Mouse (Mus musculus): Measurements from ENCODE around the gene Eogt. TPM values are rescaled to one million over a fixed set of nuclear protein-coding genes. Genes with fewer than 3 reads are reported as not detected.

The Eogt gene
- polyA plus RNA-seq, 1 experiment from 2014 or later: 14.9 TPM

DNA sequence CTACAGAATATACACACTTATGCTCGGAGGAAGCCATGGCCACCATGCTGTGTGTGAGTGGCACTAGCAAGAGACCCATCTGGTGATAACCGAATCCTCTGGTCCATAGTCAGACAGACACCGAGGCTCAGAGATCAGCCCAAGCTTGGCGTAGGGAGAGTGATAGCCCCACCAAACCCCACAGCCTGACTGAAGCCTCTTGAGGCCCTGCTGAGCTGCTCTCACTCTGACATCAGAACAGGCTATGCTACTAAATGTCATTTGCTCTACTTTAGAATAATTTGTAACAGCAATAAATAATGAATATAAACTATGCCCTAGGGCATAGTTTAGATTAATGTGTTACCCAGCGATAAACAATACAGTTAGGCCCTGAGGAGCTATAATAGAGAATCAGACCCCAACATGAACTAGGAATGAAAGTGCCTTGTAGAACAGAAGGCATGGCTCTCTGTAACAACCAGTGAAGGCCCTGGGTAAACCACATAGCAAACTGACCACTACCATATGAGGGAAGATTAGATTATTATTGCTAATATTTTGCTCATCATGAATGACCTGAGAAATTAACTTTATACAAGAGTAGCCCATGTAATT is 16.2 kb downstream of the Eogt start:
- no peak overlapping the region for H3K27ac ChIP-seq
- H3K9me3 ChIP-seq: no peaks in the 10 kb centered on the region
- no peak for ATAC-seq (ENCODE audit: insufficient number of reproducible peaks, low FRiP score, low TSS enrichment, low read depth)
- no peak overlapping the region for H3K4me2 ChIP-seq
- H3K4me3 ChIP-seq: no peak overlapping the region
- H3K4me1 ChIP-seq: no peaks in the 10 kb centered on the region
- 71% methylated on average over 5 of the region's 5 CpGs for WGBS
- peaks cover 11% of the 10 kb centered on the region for H3K36me3 ChIP-seq
- no peak overlapping the region for H3K9ac ChIP-seq
- no peaks in the 10 kb centered on the region for H3K27me3 ChIP-seq

DNA sequence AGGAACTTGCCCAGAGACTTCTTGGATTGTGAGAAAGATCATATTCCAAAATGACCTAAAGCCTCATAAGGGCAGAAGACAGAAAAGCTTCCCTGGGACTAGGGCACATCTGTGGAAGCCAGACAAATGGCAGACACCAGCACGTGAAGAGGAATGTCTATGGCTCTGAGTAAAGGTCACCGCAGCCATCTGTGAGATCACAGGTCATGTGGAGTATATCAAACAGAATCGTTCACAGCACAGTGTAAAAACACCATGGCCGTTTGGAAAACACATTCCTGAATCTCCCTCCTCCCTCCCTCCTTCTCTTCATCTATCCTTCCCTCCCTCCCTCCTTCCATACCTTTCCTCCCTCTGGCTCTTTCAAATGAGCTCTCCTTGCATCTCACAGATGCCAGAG is 17.2 kb downstream of the Eogt start:
- Histone ChIP-seq H3K4me2 (no peak overlapping the region), H3K4me1 (no peaks in the 10 kb centered on the region), H3K36me3 (peaks cover 11% of the 10 kb centered on the region), H3K27ac (no peak overlapping the region), H3K9me3 (no peaks in the 10 kb centered on the region), H3K4me3 (no peak overlapping the region), H3K27me3 (no peaks in the 10 kb centered on the region), H3K9ac (no peak overlapping the region)
- WGBS: 29% methylated on average over 4 of the region's 4 CpGs
- ATAC-seq (ENCODE audit: insufficient number of reproducible peaks, low FRiP score, low TSS enrichment, low read depth): no peak

GRCm38 (mm10) chr6:97130979-97131378 is 18.0 kb downstream of the Eogt start:
- no peak overlapping the region for H3K9ac ChIP-seq
- ATAC-seq (ENCODE audit: insufficient number of reproducible peaks, low FRiP score, low TSS enrichment, low read depth): no peak
- no peaks in the 10 kb centered on the region for H3K9me3 ChIP-seq
- no peaks in the 10 kb centered on the region for H3K27me3 ChIP-seq
- H3K4me1 ChIP-seq: no peaks in the 10 kb centered on the region
- H3K27ac ChIP-seq: no peak overlapping the region
- WGBS: 65% methylated on average over 5 of the region's 5 CpGs
- H3K4me3 ChIP-seq: no peak overlapping the region
- no peak overlapping the region for H3K4me2 ChIP-seq
- H3K36me3 ChIP-seq: peaks cover 12% of the 10 kb centered on the region

DNA sequence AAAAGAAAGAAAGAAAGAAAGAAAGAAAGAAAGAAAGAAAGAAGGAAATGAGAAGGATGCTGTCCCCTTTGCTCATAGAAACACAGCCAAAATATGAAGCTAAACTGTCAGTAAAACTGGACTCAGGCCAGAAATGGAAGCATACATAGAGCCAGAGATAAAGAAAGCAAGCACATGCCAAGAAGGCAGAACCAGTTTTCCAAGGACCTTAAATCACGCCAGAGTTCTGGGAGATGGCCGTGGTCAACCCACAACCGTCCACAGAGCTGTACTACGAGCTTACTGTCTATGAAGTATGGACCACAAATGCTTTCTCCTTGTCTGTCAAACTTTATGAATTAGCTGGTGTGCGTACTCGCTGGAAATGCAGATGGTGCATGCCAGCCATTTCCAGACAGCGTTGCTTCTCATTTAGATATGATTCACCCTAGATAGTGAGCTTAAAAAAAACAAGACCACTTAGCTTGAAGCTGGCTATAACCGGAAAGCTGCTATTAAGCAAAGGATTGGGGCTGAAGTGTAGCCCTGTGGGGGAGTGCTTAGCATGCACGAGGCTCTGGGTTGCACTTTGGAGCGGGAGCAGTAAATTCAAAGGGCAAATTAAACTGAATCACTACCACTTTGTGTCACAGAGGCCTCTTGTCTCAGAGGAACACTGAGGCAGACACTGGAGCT is 24.5 kb downstream of the Eogt start:
- Histone ChIP-seq H3K27me3 (no peaks in the 10 kb centered on the region), H3K9ac (no peak overlapping the region), H3K4me3 (no peak overlapping the region), H3K36me3 (peaks cover 21% of the 10 kb centered on the region), H3K4me1 (no peaks in the 10 kb centered on the region), H3K4me2 (no peak overlapping the region), H3K9me3 (no peaks in the 10 kb centered on the region), H3K27ac (0 out of 2 replicates have a peak overlapping the region, but pooled peaks have one; percentile 9)
- 68% methylated on average over 10 of the region's 10 CpGs for WGBS
- ATAC-seq (ENCODE audit: insufficient number of reproducible peaks, low FRiP score, low TSS enrichment, low read depth): no peak

DNA sequence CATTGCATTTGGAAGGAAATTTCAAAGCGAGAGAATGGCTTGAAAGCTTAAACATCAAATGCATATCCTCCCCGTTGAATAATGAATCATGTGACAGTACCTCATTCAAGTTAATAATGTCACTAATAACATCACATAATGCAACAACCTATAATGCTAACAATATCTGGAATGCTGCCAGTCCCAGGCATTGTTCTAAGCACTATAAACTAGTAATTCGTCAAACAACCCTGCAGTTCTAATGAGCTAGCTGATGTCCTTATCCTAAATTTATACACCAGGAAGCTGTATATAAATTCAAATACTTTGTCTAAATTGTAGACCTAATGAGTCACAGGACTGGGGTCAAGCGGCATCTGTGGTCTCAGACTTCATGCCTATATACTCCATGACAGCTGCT is 28.1 kb downstream of the Eogt start:
- H3K4me1 ChIP-seq: no peaks in the 10 kb centered on the region
- ATAC-seq (ENCODE audit: insufficient number of reproducible peaks, low FRiP score, low TSS enrichment, low read depth): no peak
- peaks cover 29% of the 10 kb centered on the region for H3K36me3 ChIP-seq
- H3K27me3 ChIP-seq: no peaks in the 10 kb centered on the region
- no peak overlapping the region for H3K9ac ChIP-seq
- 54% methylated on average over 4 of the region's 4 CpGs for WGBS
- H3K9me3 ChIP-seq: no peaks in the 10 kb centered on the region
- no peak overlapping the region for H3K4me3 ChIP-seq
- H3K4me2 ChIP-seq: no peak overlapping the region
- no peak overlapping the region for H3K27ac ChIP-seq

- H3K4me3 ChIP-seq: no peak overlapping the region
- H3K4me2 ChIP-seq: no peak overlapping the region
- no peaks in the 10 kb centered on the region for H3K4me1 ChIP-seq
- WGBS: 59% methylated on average over 3 of the region's 3 CpGs
- no peaks in the 10 kb centered on the region for H3K27me3 ChIP-seq
- H3K36me3 ChIP-seq: peaks cover 32% of the 10 kb centered on the region
- no peak overlapping the region for H3K9ac ChIP-seq
- ATAC-seq (ENCODE audit: insufficient number of reproducible peaks, low FRiP score, low TSS enrichment, low read depth): no peak
- no peaks in the 10 kb centered on the region for H3K9me3 ChIP-seq
- no peak overlapping the region for H3K27ac ChIP-seq
These were observed 30.7 kb downstream of the Eogt start for GRCm38 (mm10) chr6:97118327-97118726.

DNA sequence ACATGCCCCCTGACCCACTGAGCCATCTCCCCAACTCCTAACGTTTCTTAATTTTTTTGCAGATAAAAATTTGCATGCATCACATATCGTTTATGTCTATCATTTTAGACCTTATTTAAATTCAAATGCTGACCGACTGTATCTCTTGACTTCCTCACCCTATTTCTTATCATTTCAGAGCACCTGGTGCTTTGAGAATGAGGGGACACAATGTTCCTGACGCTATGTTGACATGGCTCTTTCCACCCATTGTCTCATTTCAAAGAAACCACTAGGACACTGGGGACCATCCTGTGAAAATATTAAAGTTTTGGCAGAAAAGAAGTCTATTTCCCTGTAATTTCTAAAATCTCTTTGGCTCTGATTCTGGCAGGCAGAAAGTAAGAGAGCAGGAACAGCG is 32.1 kb downstream of the Eogt start:
- 88% methylated on average over 5 of the region's 5 CpGs for WGBS
- H3K9ac ChIP-seq: no peak overlapping the region
- no peak overlapping the region for H3K27ac ChIP-seq
- no peaks in the 10 kb centered on the region for H3K27me3 ChIP-seq
- H3K4me3 ChIP-seq: no peak overlapping the region
- H3K9me3 ChIP-seq: no peaks in the 10 kb centered on the region
- H3K4me2 ChIP-seq: no peak overlapping the region
- H3K4me1 ChIP-seq: no peaks in the 10 kb centered on the region
- H3K36me3 ChIP-seq: peaks cover 38% of the 10 kb centered on the region
- ATAC-seq (ENCODE audit: insufficient number of reproducible peaks, low FRiP score, low TSS enrichment, low read depth): no peak

GRCm38 (mm10) chr6:97114821-97115220 is 34.2 kb downstream of the Eogt start:
- H3K36me3 ChIP-seq: peaks cover 40% of the 10 kb centered on the region
- H3K4me3 ChIP-seq: no peak overlapping the region
- no peak overlapping the region for H3K9ac ChIP-seq
- H3K27ac ChIP-seq: no peak overlapping the region
- H3K4me1 ChIP-seq: no peaks in the 10 kb centered on the region
- H3K9me3 ChIP-seq: no peaks in the 10 kb centered on the region
- no peak for ATAC-seq (ENCODE audit: insufficient number of reproducible peaks, low FRiP score, low TSS enrichment, low read depth)
- H3K4me2 ChIP-seq: no peak overlapping the region
- 62% methylated on average over 3 of the region's 3 CpGs for WGBS
- no peaks in the 10 kb centered on the region for H3K27me3 ChIP-seq

DNA sequence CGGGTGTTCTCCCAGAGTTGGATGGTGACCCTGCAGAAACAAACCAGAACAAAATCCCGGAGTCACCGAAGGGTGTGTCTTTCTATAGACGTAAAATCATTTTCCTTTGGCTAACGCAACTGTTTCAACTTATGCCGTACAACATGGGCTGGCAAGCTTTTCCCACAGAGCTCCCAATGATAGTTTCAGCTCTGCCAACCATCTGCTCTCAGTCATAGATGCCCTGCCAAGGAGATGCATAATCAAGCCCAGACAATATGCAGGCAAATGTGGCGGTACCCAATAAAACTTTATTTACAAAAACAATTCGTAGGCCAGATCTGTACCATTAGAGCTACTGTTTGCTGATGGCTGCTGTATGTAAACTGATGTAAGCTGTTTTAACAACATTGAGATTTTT is 36.8 kb downstream of the Eogt start:
- Histone ChIP-seq H3K4me2 (no peak overlapping the region), H3K27ac (no peak overlapping the region), H3K4me1 (no peaks in the 10 kb centered on the region), H3K9ac (no peak overlapping the region), H3K9me3 (no peaks in the 10 kb centered on the region), H3K4me3 (no peak overlapping the region), H3K27me3 (no peaks in the 10 kb centered on the region), H3K36me3 (peaks cover 27% of the 10 kb centered on the region)
- no peak for ATAC-seq (ENCODE audit: insufficient number of reproducible peaks, low FRiP score, low TSS enrichment, low read depth)
- 76% methylated on average over 8 of the region's 8 CpGs for WGBS

GRCm38 (mm10) chr6:97106777-97107176 is 42.2 kb downstream of the Eogt start:
- Histone ChIP-seq H3K9me3 (no peaks in the 10 kb centered on the region), H3K4me2 (no peak overlapping the region), H3K27ac (no peak overlapping the region), H3K4me1 (no peaks in the 10 kb centered on the region), H3K9ac (no peak overlapping the region), H3K36me3 (peaks cover 4% of the 10 kb centered on the region), H3K4me3 (no peak overlapping the region), H3K27me3 (peaks cover 7% of the 10 kb centered on the region; the same call in 1 of the 2 replicates)
- 17% methylated on average over 2 of the region's 2 CpGs for WGBS
- no peak for ATAC-seq (ENCODE audit: insufficient number of reproducible peaks, low FRiP score, low TSS enrichment, low read depth)

DNA sequence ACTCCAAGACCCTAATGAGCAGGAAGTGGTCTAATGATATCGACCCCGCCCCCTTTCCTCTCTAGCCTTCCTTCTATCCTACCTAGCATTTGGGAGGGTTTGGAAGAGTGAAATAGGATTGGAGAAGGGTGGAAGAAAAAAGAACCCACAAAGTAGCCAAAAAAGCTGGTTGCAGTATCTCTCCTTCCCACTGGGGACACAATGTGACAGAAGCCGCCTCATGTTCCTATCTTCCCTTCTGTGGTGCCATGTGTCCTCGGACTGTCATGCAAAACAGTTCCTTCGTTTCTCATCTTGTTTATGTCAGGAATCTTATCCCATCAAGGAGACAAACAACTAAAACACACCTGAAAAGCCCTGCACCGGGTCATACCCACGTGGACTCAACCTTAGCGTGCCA is 42.9 kb downstream of the Eogt start:
- no peak for ATAC-seq (ENCODE audit: insufficient number of reproducible peaks, low FRiP score, low TSS enrichment, low read depth)
- Histone ChIP-seq H3K27ac (no peak overlapping the region), H3K4me2 (no peak overlapping the region), H3K27me3 (peaks cover 7% of the 10 kb centered on the region; the same call in 1 of the 2 replicates), H3K9me3 (no peaks in the 10 kb centered on the region), H3K4me3 (no peak overlapping the region), H3K9ac (no peak overlapping the region), H3K36me3 (no peaks in the 10 kb centered on the region), H3K4me1 (no peaks in the 10 kb centered on the region; the same call in 1 of the 2 replicates)
- 80% methylated on average over 8 of the region's 8 CpGs for WGBS

DNA sequence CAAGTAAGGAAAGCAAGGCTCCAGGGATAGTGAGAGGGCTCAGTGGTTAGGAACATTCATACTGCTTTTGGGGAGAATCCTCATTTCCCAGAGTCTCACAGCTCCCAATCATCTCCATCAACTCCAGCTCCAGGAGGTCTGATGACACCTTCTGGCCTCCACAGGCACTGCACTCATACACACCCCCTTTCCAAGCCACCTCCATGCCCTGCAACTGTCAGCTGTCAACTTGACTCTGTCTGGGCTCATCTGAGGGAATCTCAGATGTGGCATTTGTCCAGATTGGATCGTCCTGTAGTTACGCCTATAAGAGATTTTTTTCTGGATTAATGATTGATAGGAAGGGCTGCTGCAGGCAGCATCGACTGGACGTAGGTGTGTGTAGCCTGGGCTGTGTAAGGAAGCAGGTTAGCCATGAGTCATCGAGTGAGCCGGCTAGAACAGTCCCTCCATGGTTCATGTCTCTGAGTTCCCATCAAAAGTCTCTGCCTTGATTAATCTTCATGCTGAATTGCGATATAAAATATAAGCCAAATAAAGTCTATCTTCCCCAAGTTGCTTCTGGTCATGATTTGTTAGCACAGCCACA is 44.6 kb downstream of the Eogt start:
- no peak overlapping the region for H3K9ac ChIP-seq
- WGBS: 76% methylated on average over 7 of the region's 7 CpGs
- H3K27ac ChIP-seq: no peak overlapping the region
- no peaks in the 10 kb centered on the region for H3K36me3 ChIP-seq
- no peak for ATAC-seq (ENCODE audit: insufficient number of reproducible peaks, low FRiP score, low TSS enrichment, low read depth)
- H3K4me3 ChIP-seq: no peak overlapping the region
- peaks cover 7% of the 10 kb centered on the region; the same call in 1 of the 2 replicates for H3K27me3 ChIP-seq
- no peak overlapping the region for H3K4me2 ChIP-seq
- no peaks in the 10 kb centered on the region; the same call in 1 of the 2 replicates for H3K4me1 ChIP-seq
- no peaks in the 10 kb centered on the region for H3K9me3 ChIP-seq

Data from limb, embryonic 15.5 days (tissue).